Mouse (Mus musculus) heart, embryonic 16.5 days (tissue): Measurements from ENCODE around the gene Tcf19. TPM values are rescaled to one million over a fixed set of nuclear protein-coding genes. Genes with fewer than 3 reads are reported as not detected.
A peak's percentile ranks its signal among the peaks of the same experiment; 100 is the strongest.
"Not testable (repeated sequence)": the region's sequence is repeated elsewhere in the genome, so short reads cannot be mapped to it uniquely, and the experiment has no call there.

Experiments used
- ATAC-seq: fragments of 200-750 bp; cut with Nextera tagmentation; replicated peaks from 2 replicates; pipeline ENCODE4 v1.8.0; 2017; ENCODE audit warnings: moderate number of reproducible peaks; ENCODE audit not compliant: insufficient read depth, low FRiP score; ENCODE audit errors: extremely low read depth
- H3K27ac ChIP-seq: fragments of 300-500 bp; sonication (generic); 2 replicates; pipeline ENCODE4 v1.5.1; 2014; ENCODE audit warnings: mild to moderate bottlenecking, low read length, control low read depth, moderate library complexity
- H3K27me3 ChIP-seq: fragments of 300-500 bp; sonication (generic); 2 replicates; pipeline ENCODE4 v1.6.1; 2014; ENCODE audit warnings: low read length, mixed read lengths; ENCODE audit not compliant: control insufficient read depth, insufficient read depth
- H3K36me3 ChIP-seq: fragments of 300-500 bp; sonication (generic); 2 replicates; pipeline ENCODE4 v1.6.1; 2014; ENCODE audit not compliant: control insufficient read depth, insufficient read depth
- H3K4me1 ChIP-seq: fragments of 300-500 bp; sonication (generic); 2 replicates; pipeline ENCODE4 v1.6.1; 2014; ENCODE audit warnings: low read length, mixed read lengths; ENCODE audit not compliant: control insufficient read depth, insufficient read depth
- H3K4me2 ChIP-seq: fragments of 300-500 bp; sonication (generic); 2 replicates; pipeline ENCODE4 v1.6.1; 2014; ENCODE audit warnings: low read depth, mild to moderate bottlenecking, control low read depth, low read length
- H3K4me3 ChIP-seq: fragments of 300-500 bp; sonication (generic); 2 replicates; pipeline ENCODE4 v1.5.1; 2014; ENCODE audit warnings: mild to moderate bottlenecking, control low read depth, low read length
- H3K9ac ChIP-seq: fragments of 300-500 bp; sonication (generic); 2 replicates; pipeline ENCODE4 v1.6.1; 2014; ENCODE audit warnings: low read length, control low read depth
- H3K9me3 ChIP-seq: fragments of 300-500 bp; sonication (generic); replicated peaks from 2 replicates; pipeline ENCODE4 v1.6.1; 2016; ENCODE audit warnings: low read length; ENCODE audit not compliant: control insufficient read depth
- WGBS: fragments of 180-500 bp; shearing (Covaris S2); extraction: QIAGEN DNeasy Blood & Tissue Kit; methylation state at CpG from one replicate; pipeline ENCODE4 v1.1.7; 2014; 5-methylcytosine and 5-hydroxymethylcytosine counted together
- polyA plus RNA-seq: library from polyadenylated mRNA; unstranded; fragments of >200 nt; fragmentation: Nextera tagmentation; extraction: Ambion mirVana; gene quantifications from 2 replicates; pipeline ENCODE4 v1.2.1, GENCODE M21; 2015

The Tcf19 gene
- polyA plus RNA-seq, 1 experiment from 2014 or later, result 60.3 TPM

DNA sequence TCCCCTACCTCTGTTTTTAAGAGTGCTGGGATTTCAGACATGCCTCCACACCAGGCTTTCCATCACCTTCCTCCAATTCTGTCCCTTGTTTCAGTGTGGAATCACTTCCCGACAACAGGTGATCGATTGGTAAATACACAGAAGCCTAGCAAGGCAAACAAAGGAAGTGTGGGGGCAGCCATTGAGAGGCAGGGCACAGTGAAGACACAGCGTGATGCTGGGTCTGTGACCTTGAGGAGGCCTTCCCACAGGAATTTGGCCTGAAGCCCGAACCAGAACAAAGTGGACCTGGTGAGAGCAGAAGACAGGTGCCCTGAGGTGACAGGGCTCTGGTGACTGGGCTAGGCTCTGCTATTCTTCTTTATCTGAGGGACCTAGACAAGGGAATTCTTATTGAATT, 30.9 kb downstream of the Tcf19 start:
- H3K36me3 ChIP-seq, result no peaks in the 10 kb centered on the region
- H3K27me3 ChIP-seq, result no peaks in the 10 kb centered on the region
- peak overlapping the region; percentile 46 for H3K27ac ChIP-seq
- H3K9ac ChIP-seq, result no peak overlapping the region
- H3K4me3 ChIP-seq, result no peak overlapping the region
- 0 out of 2 replicates have a peak, but pooled peaks have one; percentile 55 for ATAC-seq
- WGBS, result 27% methylated on average over 4 of the region's 4 CpGs
- no peak overlapping the region for H3K4me2 ChIP-seq
- no peaks in the 10 kb centered on the region for H3K4me1 ChIP-seq
- H3K9me3 ChIP-seq, result no peaks in the 10 kb centered on the region

DNA sequence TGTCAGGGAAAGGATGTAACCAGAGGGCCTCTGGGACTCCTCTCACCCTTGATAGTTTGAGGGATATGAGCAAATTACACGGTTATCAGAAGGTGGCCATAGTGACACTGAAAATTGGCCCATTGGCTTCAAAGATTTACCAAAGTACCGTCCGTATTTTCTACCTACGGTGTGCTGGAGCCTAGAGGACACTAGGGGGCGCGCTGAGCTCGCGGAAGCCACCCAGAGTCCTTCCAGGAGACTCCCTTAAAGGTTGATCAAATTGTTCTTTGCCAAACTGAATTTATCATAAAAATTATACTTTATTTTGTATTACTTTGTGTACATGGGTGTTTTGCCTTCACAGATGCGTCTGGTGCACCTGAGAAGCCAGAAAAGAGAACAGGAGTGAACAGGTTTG, 32.6 kb downstream of the Tcf19 start:
- H3K27me3 ChIP-seq, result no peaks in the 10 kb centered on the region
- no peak overlapping the region for H3K27ac ChIP-seq
- WGBS, result 2% methylated on average over 9 of the region's 9 CpGs
- no peaks in the 10 kb centered on the region for H3K36me3 ChIP-seq
- no peak overlapping the region for H3K4me3 ChIP-seq
- H3K4me2 ChIP-seq, result no peak overlapping the region
- H3K9me3 ChIP-seq, result no peaks in the 10 kb centered on the region
- no peak for ATAC-seq
- no peaks in the 10 kb centered on the region for H3K4me1 ChIP-seq
- H3K9ac ChIP-seq, result no peak overlapping the region

- H3K9ac ChIP-seq, result peak within 1 kb of the TSS; percentile 29
- H3K36me3 ChIP-seq, result no peaks in the 10 kb centered on the region
- H3K27me3 ChIP-seq, result peaks cover 29% of the 10 kb centered on the region
- no peaks in the 10 kb centered on the region for H3K9me3 ChIP-seq
- no peak for ATAC-seq
- 2% methylated on average over 79 of the region's 80 CpGs for WGBS
- H3K4me2 ChIP-seq, result peak within 1 kb of the TSS; percentile 91
- H3K4me3 ChIP-seq, result peak within 1 kb of the TSS; percentile 57
- H3K4me1 ChIP-seq, result peaks cover 8% of the 10 kb centered on the region; the same call in 1 of the 2 replicates
- H3K27ac ChIP-seq, result no peak within 1 kb of the TSS
These were observed 46.5 kb downstream of the Tcf19 start, which contains the start of gene H2-Q10 for GRCm38 (mm10) chr17:35469842-35470751. TSS of gene H2-Q10 (plus strand) at chr17:35470089.

DNA sequence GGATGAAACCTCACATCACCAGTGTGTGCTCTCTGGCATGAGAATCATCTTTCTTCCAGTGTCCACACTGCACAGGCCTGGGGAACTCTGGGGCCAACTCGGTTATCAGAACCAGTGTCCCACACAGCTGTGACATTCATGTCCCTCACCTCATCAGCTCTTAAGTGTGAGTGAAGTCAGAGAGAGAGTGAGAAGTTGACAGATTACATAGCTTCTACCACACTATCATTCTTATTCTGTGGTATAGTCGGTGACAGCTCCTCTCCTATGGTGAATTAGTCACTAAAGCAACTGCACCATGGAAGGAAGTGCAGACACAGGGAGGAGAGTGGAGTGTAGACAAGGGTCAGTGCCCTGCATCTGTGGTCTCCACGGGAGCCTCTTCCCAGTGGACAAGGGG, 47.7 kb downstream of the Tcf19 start:
- 28% methylated on average over 3 of the region's 3 CpGs for WGBS
- H3K4me2 ChIP-seq, H3K9me3 ChIP-seq, H3K27ac ChIP-seq, H3K4me1 ChIP-seq, H3K4me3 ChIP-seq, ATAC-seq, H3K9ac ChIP-seq, H3K36me3 ChIP-seq: not testable (repeated sequence)
- H3K27me3 ChIP-seq, result peaks cover 32% of the 10 kb centered on the region

DNA sequence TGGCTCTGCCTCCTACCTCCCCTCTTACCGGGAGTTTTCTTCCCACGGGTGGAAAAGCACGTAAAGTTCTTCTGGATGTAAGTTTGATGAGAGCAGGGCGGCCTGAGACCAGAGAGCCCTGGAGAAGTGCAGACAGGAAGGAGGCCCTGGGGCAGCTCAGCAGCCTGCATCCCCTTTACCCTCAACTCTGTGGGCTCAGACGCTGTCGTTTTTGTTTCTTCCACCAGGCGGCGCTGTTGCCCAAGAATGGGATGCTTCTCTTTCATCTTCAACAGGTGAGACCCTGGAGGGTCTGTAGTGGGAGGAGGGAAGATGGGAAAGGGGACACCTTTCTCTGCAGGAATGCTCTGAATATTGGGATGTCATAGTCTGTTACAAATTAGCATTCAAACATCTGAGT, 51.0 kb downstream of the Tcf19 start:
- H3K9ac ChIP-seq, H3K4me1 ChIP-seq, ATAC-seq, H3K9me3 ChIP-seq, H3K27ac ChIP-seq, H3K36me3 ChIP-seq, H3K4me3 ChIP-seq, H3K4me2 ChIP-seq: not testable (repeated sequence)
- WGBS, result 6% methylated on average over 8 of the region's 8 CpGs
- peaks cover 23% of the 10 kb centered on the region for H3K27me3 ChIP-seq

Other genes with a start within 250 kb of the Tcf19 start
- gene H2-Q1, start 196.4 kb downstream of the Tcf19 start, polyA plus RNA-seq, result not detected in 2 replicates
- 0.82 and 2.1 TPM in 2 replicates for gene H2-Q2, start 174.6 kb downstream of the Tcf19 start, polyA plus RNA-seq
- gene H2-Q4, start 137.2 kb downstream of the Tcf19 start, polyA plus RNA-seq, result 3.2 and 4.1 TPM in 2 replicates
- gene H2-Q6, start 92.0 kb downstream of the Tcf19 start, polyA plus RNA-seq, result 1.1 and 2.8 TPM in 2 replicates
- 3.7 and 5.9 TPM in 2 replicates for gene H2-Q7, start 77.7 kb downstream of the Tcf19 start, polyA plus RNA-seq
- gene H2-Q10, start 46.7 kb downstream of the Tcf19 start, polyA plus RNA-seq, result 0.55 and 0.58 TPM in 2 replicates
- not detected in 2 replicates for gene Pou5f1, start 10.8 kb downstream of the Tcf19 start, polyA plus RNA-seq
- gene Cchcr1, start 276 bp upstream of the Tcf19 start, polyA plus RNA-seq, result 15.7 and 15.9 TPM in 2 replicates
- gene Psors1c2, start 16.4 kb upstream of the Tcf19 start, polyA plus RNA-seq, result 1.6 and 1.9 TPM in 2 replicates
- gene Cdsn, start 35.3 kb upstream of the Tcf19 start, polyA plus RNA-seq, result 0.46 and 0.49 TPM in 2 replicates
- gene 2300002M23Rik, start 50.6 kb upstream of the Tcf19 start, polyA plus RNA-seq, result 0.11 and 0.14 TPM in 2 replicates
- gene Sfta2, start 84.7 kb upstream of the Tcf19 start, polyA plus RNA-seq, result 1.1 and 14.0 TPM in 2 replicates
- gene Gm9573, start 109.8 kb upstream of the Tcf19 start, polyA plus RNA-seq, result not detected in 2 replicates
- gene Mucl3, start 126.9 kb upstream of the Tcf19 start, polyA plus RNA-seq, result 0.29 and 0.42 TPM in 2 replicates
- 12.8 and 17.1 TPM in 2 replicates for gene Vars2, start 150.8 kb upstream of the Tcf19 start, polyA plus RNA-seq
- gene Gtf2h4, start 156.9 kb upstream of the Tcf19 start, polyA plus RNA-seq, result 29.6 and 30.8 TPM in 2 replicates
- 110 and 129 TPM in 2 replicates for gene Ddr1, start 187.8 kb upstream of the Tcf19 start, polyA plus RNA-seq